In genomic region chr6:51545219-51545859, GRCm38 (mm10) we compare ENCODE assay signal across 8 mouse cellular contexts. TPM values are rescaled to one million over a fixed set of nuclear protein-coding genes. Genes with fewer than 3 reads are reported as not detected.
A peak's percentile ranks its signal among the peaks of the same experiment; 100 is the strongest.
DNase-seq lines count a peak whose midpoint lies in the region; ATAC-seq and TF ChIP-seq lines count a peak whose summit lies in the region.

No protein-coding gene starts in this region.

- H3K4me3 ChIP-seq in left cerebral cortex, adult 2 months: peak overlapping the region; percentile 6; the same call in 1 of the 2 replicates
- peak overlapping the region; percentile 29; the same call in 1 of the 2 replicates for H3K4me3 ChIP-seq in heart, embryonic 13.5 days
- H3K4me3 ChIP-seq in liver, embryonic 16.5 days (ENCODE audit: low read depth, low read length): peak overlapping the region; percentile 34

- intact Hi-C loops in left cerebral cortex, adult 2 months (cut with DNase I): no loop called here
- intact Hi-C loops in left cerebral cortex, postnatal 14 days (cut with DNase I): no loop called here

- no peaks in the 10 kb centered on the region for H3K36me3 ChIP-seq in heart, embryonic 13.5 days
- no peaks in the 10 kb centered on the region for H3K36me3 ChIP-seq in liver, embryonic 16.5 days (ENCODE audit: control insufficient read depth, insufficient read depth)

- no peak overlapping the region for H3K27ac ChIP-seq in left cerebral cortex, adult 2 months
- 0 out of 2 replicates have a peak overlapping the region, but pooled peaks have one; percentile 5 for H3K27ac ChIP-seq in heart, embryonic 13.5 days (replicated peaks)
- peak overlapping the region; percentile 46 for H3K27ac ChIP-seq in liver, embryonic 16.5 days (ENCODE audit: low read length)

- DNase-seq in left cerebral cortex, adult 2 months (ENCODE audit: extremely low spot score in 1 of 2, low spot score in 2 of 2): no peak
- DNase-seq in left cerebral cortex, adult 8-10 months (ENCODE audit: low spot score in 2 of 2): no peak
- peak; percentile 54 for DNase-seq in adrenal gland, postnatal 10 days
- peak; percentile 49 to 57 for DNase-seq in spleen, postnatal 36 days (ENCODE audit: low spot score in 2 of 2)
- DNase-seq in cerebellum, adult 8-10 months: no peak
- no peak for DNase-seq in left cerebral cortex, postnatal 14 days (ENCODE audit: low spot score in 2 of 2)

- no peaks in the 10 kb centered on the region for H3K9me3 ChIP-seq in heart, embryonic 13.5 days
- no peaks in the 10 kb centered on the region for H3K9me3 ChIP-seq in liver, embryonic 16.5 days (replicated peaks; ENCODE audit: control insufficient read depth, low read length)

- H3K9ac ChIP-seq in heart, embryonic 13.5 days: peak overlapping the region; percentile 33; the same call in 1 of the 2 replicates
- H3K9ac ChIP-seq in liver, embryonic 16.5 days (ENCODE audit: low read depth, low read length): no peak overlapping the region

- WGBS in heart, embryonic 13.5 days: 74% methylated on average over 11 of the region's 11 CpGs
- 48% methylated on average over 11 of the region's 11 CpGs for WGBS in liver, embryonic 16.5 days (ENCODE audit: insufficient replicate concordance)

- no peaks in the 10 kb centered on the region for H3K27me3 ChIP-seq in heart, embryonic 13.5 days (replicated peaks)
- no peaks in the 10 kb centered on the region for H3K27me3 ChIP-seq in liver, embryonic 16.5 days (ENCODE audit: control insufficient read depth, insufficient read depth, low read depth, low read length)

- H3K4me1 ChIP-seq in heart, embryonic 13.5 days: peaks cover 26% of the 10 kb centered on the region
- peaks cover 11% of the 10 kb centered on the region for H3K4me1 ChIP-seq in liver, embryonic 16.5 days (ENCODE audit: control insufficient read depth, low read depth, low read length)

- peak overlapping the region; percentile 52 for H3K4me2 ChIP-seq in heart, embryonic 13.5 days
- H3K4me2 ChIP-seq in liver, embryonic 16.5 days (ENCODE audit: low read depth, low read length): peak overlapping the region; percentile 28

- ATAC-seq in heart, embryonic 13.5 days (ENCODE audit: extremely low read depth, insufficient number of reproducible peaks, low FRiP score, low TSS enrichment): no peak
- no peak for ATAC-seq in liver, embryonic 16.5 days (ENCODE audit: low read depth)

- no peak for TF ChIP-seq CTCF in left cerebral cortex, adult 2 months (IDR thresholded peaks at IDR 0.05)

RNA-seq across cellular contexts. Expression of gene Snx10, which starts 21.6 kb away (rescaled TPM):
- total RNA-seq in left cerebral cortex, adult 2 months (2021): 100 to 1,000 TPM in 1 of 2 experiments, 10 to 100 TPM in 1; 94.9 to 102 TPM
- total RNA-seq in left cerebral cortex, adult 8-10 months (2022): 100 to 1,000 TPM in 3 of 4 experiments, 10 to 100 TPM in 1; 98.8 to 113 (median 110) TPM
- 10 to 100 TPM; 36.5 to 47.0 TPM for total RNA-seq in adrenal gland, postnatal 10 days (2021)
- polyA plus RNA-seq in heart, embryonic 13.5 days (2015; fragmentation: Nextera tagmentation; extraction: Ambion mirVana): 16.5 and 16.6 TPM in 2 replicates
- 8.8 TPM in 2 replicates for polyA plus RNA-seq in liver, embryonic 16.5 days (2015; fragmentation: Nextera tagmentation; extraction: Ambion mirVana)
- total RNA-seq in left cerebral cortex, postnatal 14 days (2021): 100 to 1,000 TPM; 114 to 116 TPM

Comparison
In these comparisons a context has a peak if more than half of its experiments do, and no peak if none do; other contexts are left out.
1. DNase-seq: peak in adrenal gland, postnatal 10 days (single experiment) and spleen, postnatal 36 days (2 of 2); none in left cerebral cortex, adult 2 months (0 of 2), left cerebral cortex, adult 8-10 months (0 of 2), cerebellum, adult 8-10 months (single experiment) and left cerebral cortex, postnatal 14 days (0 of 2).
2. Peak in every context shown above with its lines, with median percentiles within 50 percentile points of each other: H3K4me3 ChIP-seq.